Mouse (Mus musculus) intestine, postnatal 0 days (tissue): ENCODE measurements around the gene Lcn2. TPM values are rescaled to one million over a fixed set of nuclear protein-coding genes. Genes with fewer than 3 reads are reported as not detected.
"Not testable (repeated sequence)": the region's sequence is repeated elsewhere in the genome, so short reads cannot be mapped to it uniquely, and the experiment has no call there.

ENCODE experiments used
- ATAC-seq: fragments of 200-750 bp; cut with Nextera tagmentation; 2 replicates; pipeline ENCODE4 v1.8.0; 2017; ENCODE audit warnings: mild to moderate bottlenecking, moderate TSS enrichment, moderate library complexity
- H3K27ac ChIP-seq: fragments of 300-500 bp; sonication (generic); 2 replicates; pipeline ENCODE4 v1.5.1; 2014; ENCODE audit warnings: mild to moderate bottlenecking, low read depth, low read length, moderate library complexity
- H3K27me3 ChIP-seq: fragments of 300-500 bp; sonication (generic); replicated peaks from 2 replicates; pipeline ENCODE4 v1.6.1; 2014; ENCODE audit warnings: low read length, mixed read lengths; ENCODE audit not compliant: control insufficient read depth, insufficient read depth
- H3K36me3 ChIP-seq: fragments of 300-500 bp; sonication (generic); 2 replicates; pipeline ENCODE4 v1.6.1; 2014; ENCODE audit warnings: mild to moderate bottlenecking, moderate library complexity; ENCODE audit not compliant: control insufficient read depth, insufficient read depth
- H3K4me1 ChIP-seq: fragments of 300-500 bp; sonication (generic); replicated peaks from 2 replicates; pipeline ENCODE4 v1.6.1; 2014; ENCODE audit warnings: antibody characterized with exemption, low read length, mixed read lengths; ENCODE audit not compliant: control insufficient read depth, insufficient read depth
- H3K4me2 ChIP-seq: fragments of 300-500 bp; sonication (generic); replicated peaks from 2 replicates; pipeline ENCODE4 v1.6.1; 2014; ENCODE audit warnings: low read depth, mild to moderate bottlenecking, moderate library complexity
- H3K4me3 ChIP-seq: fragments of 300-500 bp; sonication (generic); 2 replicates; pipeline ENCODE4 v1.5.1; 2014; ENCODE audit warnings: low read depth, low read length
- H3K9ac ChIP-seq: fragments of 300-500 bp; sonication (generic); 2 replicates; pipeline ENCODE4 v1.6.1; 2014; ENCODE audit warnings: mild to moderate bottlenecking, low read depth, low read length
- H3K9me3 ChIP-seq: fragments of 300-500 bp; sonication (generic); 2 replicates; pipeline ENCODE4 v1.6.1; 2016; ENCODE audit warnings: mixed run types; ENCODE audit not compliant: control insufficient read depth
- CTCF ChIP-seq: sonication (generic); IDR thresholded peaks from 2 replicates; pipeline ENCODE4 v1.5.1; 2016; ENCODE audit warnings: low read depth, mild to moderate bottlenecking, control low read depth, antibody characterized with exemption, moderate library complexity
- WGBS: fragments of 180-500 bp; shearing (Covaris S2); extraction: QIAGEN DNeasy Blood & Tissue Kit; methylation state at CpG from one replicate; pipeline ENCODE4 v1.1.7; 2014; 5-methylcytosine and 5-hydroxymethylcytosine counted together
- polyA plus RNA-seq: library from polyadenylated mRNA; unstranded; fragments of >200 nt; fragmentation: Nextera tagmentation; extraction: Ambion mirVana; gene quantifications from 2 replicates; pipeline ENCODE4 v1.2.1, GENCODE M21; 2015

Lcn2 gene
- polyA plus RNA-seq, 1 experiment from 2014 or later = 5.4 TPM

- peak overlapping the region; percentile 89 for H3K27ac ChIP-seq
- no peak for TF ChIP-seq CTCF
- no peaks in the 10 kb centered on the region for H3K9me3 ChIP-seq
- H3K36me3 ChIP-seq = peaks cover 29% of the 10 kb centered on the region
- H3K4me2 ChIP-seq = peak overlapping the region; percentile 88
- 0 out of 2 replicates have a peak, but pooled peaks cover 3% of the 10 kb centered on the region for H3K4me1 ChIP-seq
- peak overlapping the region; percentile 67 for H3K4me3 ChIP-seq
- 5% methylated on average over 19 of the region's 19 CpGs for WGBS
- peak overlapping the region; percentile 80 for H3K9ac ChIP-seq
- no peaks in the 10 kb centered on the region for H3K27me3 ChIP-seq
- peak; percentile 46 for ATAC-seq
Measured at GRCm38 (mm10) chr2:32363376-32364106, 24.5 kb downstream of the Lcn2 start.

DNA sequence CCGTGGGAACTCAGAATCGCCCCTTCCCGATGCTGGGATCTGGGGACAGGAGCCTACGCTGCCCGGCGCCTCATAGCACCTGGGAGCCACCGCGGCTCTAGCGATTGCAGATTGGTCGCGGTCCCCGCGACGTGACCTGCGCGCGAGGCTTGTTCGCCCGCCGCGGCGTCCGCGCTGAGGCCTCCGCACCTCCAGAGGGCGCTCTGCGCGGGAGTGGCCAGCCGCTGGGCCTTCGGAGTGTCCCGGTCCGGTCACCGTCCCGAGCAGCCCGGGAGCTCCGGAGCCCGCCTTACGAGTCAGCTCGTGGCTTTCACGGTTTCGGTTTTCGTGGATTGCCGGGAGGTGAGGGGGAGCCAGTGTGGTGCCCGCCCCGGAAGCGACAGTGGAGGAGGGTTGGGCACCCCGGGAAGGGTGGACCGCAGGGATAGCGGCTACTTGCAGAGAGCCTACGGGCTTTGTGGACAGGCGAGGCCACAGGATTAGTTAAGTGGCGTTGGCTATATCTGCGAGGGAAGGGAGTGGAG is 25.2 kb downstream of the Lcn2 start:
- Histone ChIP-seq H3K4me1 (0 out of 2 replicates have a peak, but pooled peaks cover 3% of the 10 kb centered on the region), H3K27me3 (no peaks in the 10 kb centered on the region), H3K9ac (peak overlapping the region; percentile 80), H3K4me3 (peak overlapping the region; percentile 67), H3K27ac (peak overlapping the region; percentile 89), H3K9me3 (no peaks in the 10 kb centered on the region), H3K4me2 (peak overlapping the region; percentile 88), H3K36me3 (peaks cover 25% of the 10 kb centered on the region)
- peak; percentile 85 for ATAC-seq
- TF ChIP-seq CTCF = peak; percentile 98
- under 1% methylated on average over 45 of the region's 53 CpGs for WGBS

GRCm38 (mm10) chr2:32362274-32362673 is 25.8 kb downstream of the Lcn2 start:
- H3K36me3 ChIP-seq = peaks cover 19% of the 10 kb centered on the region
- not testable (repeated sequence) for H3K27me3 ChIP-seq, H3K4me1 ChIP-seq, ATAC-seq, H3K9me3 ChIP-seq
- WGBS = 30% methylated on average over 5 of the region's 5 CpGs
- H3K27ac ChIP-seq = peak overlapping the region; percentile 89
- H3K9ac ChIP-seq = peak overlapping the region; percentile 80
- H3K4me2 ChIP-seq = peak overlapping the region; percentile 88
- H3K4me3 ChIP-seq = peak overlapping the region; percentile 67

DNA sequence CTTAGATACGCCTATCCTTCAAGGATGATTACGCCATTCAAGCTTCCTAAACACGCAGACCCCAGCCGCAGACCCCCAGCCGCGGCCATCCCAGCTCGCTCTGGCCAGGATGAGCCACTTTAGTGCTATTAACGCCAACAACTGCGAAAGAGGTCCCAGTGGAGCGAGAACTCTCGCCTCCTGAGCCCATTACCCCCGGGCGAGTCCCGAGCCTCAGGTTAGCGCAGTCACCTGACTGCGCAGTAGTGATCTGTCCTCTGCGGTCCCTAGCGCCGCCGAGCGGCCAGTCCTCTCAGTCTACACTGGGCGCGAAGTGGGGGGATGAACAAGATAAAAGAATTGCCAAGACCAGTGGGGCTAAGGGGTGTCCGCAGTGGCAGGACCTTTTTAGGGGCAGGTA is 26.6 kb downstream of the Lcn2 start:
- Histone ChIP-seq H3K9ac (peak overlapping the region; percentile 40; the same call in 1 of the 2 replicates), H3K4me3 (peak overlapping the region; percentile 45), H3K27me3 (no peaks in the 10 kb centered on the region), H3K27ac (peak overlapping the region; percentile 93), H3K4me2 (peak overlapping the region; percentile 88), H3K36me3 (peaks cover 10% of the 10 kb centered on the region; the same call in 1 of the 2 replicates), H3K9me3 (no peaks in the 10 kb centered on the region), H3K4me1 (0 out of 2 replicates have a peak, but pooled peaks cover 3% of the 10 kb centered on the region)
- peak; percentile 92 for TF ChIP-seq CTCF
- peak; percentile 63 for ATAC-seq
- 2% methylated on average over 24 of the region's 24 CpGs for WGBS

GRCm38 (mm10) chr2:32360741-32361140 is 27.3 kb downstream of the Lcn2 start:
- Histone ChIP-seq H3K27me3 (no peaks in the 10 kb centered on the region), H3K4me3 (peak overlapping the region; percentile 45), H3K4me2 (peak overlapping the region; percentile 88), H3K36me3 (0 out of 2 replicates have a peak, but pooled peaks cover 5% of the 10 kb centered on the region), H3K9ac (no peak overlapping the region), H3K27ac (peak overlapping the region; percentile 93), H3K9me3 (no peaks in the 10 kb centered on the region), H3K4me1 (0 out of 2 replicates have a peak, but pooled peaks cover 3% of the 10 kb centered on the region)
- peak; percentile 35 for ATAC-seq
- WGBS = 3% methylated on average over 14 of the region's 14 CpGs
- no peak for TF ChIP-seq CTCF

DNA sequence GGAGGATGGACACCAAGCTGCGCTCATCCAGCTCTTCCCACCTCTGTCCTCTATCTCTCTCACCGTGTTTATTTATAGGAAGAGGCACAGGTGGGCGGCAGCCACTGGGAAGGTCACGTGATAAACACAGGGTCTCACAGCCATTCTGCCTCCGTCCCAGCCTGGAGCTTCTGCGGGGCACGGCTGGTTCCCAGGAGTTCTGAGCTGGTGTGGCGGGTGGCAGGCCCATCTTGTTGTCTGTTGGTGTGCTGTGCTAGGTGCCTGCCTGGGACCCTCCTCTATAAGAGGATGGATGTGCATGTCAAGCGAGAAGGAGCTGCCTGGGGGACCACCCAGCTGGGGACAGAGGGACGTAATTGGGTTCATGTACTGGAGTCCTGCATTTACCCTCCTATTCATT is 29.7 kb downstream of the Lcn2 start:
- Histone ChIP-seq H3K4me2 (no peak overlapping the region), H3K36me3 (no peaks in the 10 kb centered on the region), H3K4me1 (peaks cover 8% of the 10 kb centered on the region), H3K27ac (no peak overlapping the region), H3K9me3 (no peaks in the 10 kb centered on the region), H3K9ac (no peak overlapping the region), H3K4me3 (no peak overlapping the region), H3K27me3 (no peaks in the 10 kb centered on the region)
- TF ChIP-seq CTCF = no peak
- 70% methylated on average over 10 of the region's 10 CpGs for WGBS
- ATAC-seq = no peak
